Mouse (Mus musculus): ENCODE data around the gene Trim26. TPM values are rescaled to one million over a fixed set of nuclear protein-coding genes. Genes with fewer than 3 reads are reported as not detected.
A peak's percentile ranks its signal among the peaks of the same experiment; 100 is the strongest.
"Not testable (repeated sequence)": the region's sequence is repeated elsewhere in the genome, so short reads cannot be mapped to it uniquely, and the experiment has no call there.

The Trim26 gene
- polyA plus RNA-seq (2016; fragmentation: Nextera tagmentation; extraction: Ambion mirVana): 49.5 and 57.3 TPM in 2 replicates

DNA sequence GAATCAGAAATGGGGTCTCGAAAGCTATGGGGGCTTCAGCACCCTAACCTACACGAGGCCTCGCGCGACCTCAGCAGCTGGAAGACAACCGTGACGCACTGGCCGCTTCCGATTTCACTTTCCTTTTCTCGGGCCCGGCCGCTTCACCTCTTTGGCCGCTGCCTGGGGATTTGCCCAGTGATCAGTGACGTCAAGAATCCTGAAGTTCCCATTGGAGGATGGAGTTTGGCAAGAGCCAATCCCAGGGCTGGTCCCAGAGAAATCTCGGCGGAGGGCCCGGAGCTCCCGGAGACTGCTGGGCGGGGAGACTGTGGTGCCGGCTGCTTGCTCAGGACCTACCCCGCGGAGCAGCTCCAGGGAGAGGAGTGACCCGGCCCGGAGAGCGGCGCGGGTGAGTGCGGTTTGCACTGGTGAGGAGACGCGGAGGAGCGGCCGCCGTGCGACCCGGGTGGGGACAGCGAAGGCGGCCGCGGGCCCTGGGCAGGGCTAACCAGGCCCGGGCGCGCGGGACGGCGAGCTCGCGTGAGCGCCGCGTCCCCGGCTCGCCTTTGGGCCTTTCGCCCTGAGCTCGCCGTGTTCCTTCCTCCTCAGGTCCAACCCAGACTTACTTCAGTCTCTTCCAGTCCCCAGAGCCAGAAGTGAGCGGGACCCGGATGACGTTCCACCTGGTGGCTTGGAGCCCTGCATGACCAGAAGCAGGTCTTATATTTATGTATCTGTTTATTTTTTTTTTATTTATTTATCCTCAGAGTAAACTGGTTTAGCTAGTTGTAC is at the start of gene Trim26:
Gene Trim26 (plus strand): TSS at position 261 of the 774 bp plus-strand sequence.
- peak within 1 kb of the TSS; percentile 67 for H3K4me3 ChIP-seq (replicated peaks)
- H3K27ac ChIP-seq: peak within 1 kb of the TSS; percentile 97
- H3K4me1 ChIP-seq (replicated peaks): peaks cover 16% of the 10 kb centered on the region
- H3K9ac ChIP-seq (replicated peaks): peak within 1 kb of the TSS; percentile 87
- H3K36me3 ChIP-seq: 0 out of 2 replicates have a peak, but pooled peaks cover 3% of the 10 kb centered on the region
- 0 out of 2 replicates have a peak, but pooled peaks cover 4% of the 10 kb centered on the region for H3K27me3 ChIP-seq
- H3K4me2 ChIP-seq: peak within 1 kb of the TSS; percentile 62
- peak; percentile 99 for ATAC-seq (ENCODE audit: insufficient number of reproducible peaks, insufficient read depth, low FRiP score, low TSS enrichment, low read depth)
- no peaks in the 10 kb centered on the region for H3K9me3 ChIP-seq
- WGBS: under 1% methylated on average over 52 of the region's 58 CpGs

DNA sequence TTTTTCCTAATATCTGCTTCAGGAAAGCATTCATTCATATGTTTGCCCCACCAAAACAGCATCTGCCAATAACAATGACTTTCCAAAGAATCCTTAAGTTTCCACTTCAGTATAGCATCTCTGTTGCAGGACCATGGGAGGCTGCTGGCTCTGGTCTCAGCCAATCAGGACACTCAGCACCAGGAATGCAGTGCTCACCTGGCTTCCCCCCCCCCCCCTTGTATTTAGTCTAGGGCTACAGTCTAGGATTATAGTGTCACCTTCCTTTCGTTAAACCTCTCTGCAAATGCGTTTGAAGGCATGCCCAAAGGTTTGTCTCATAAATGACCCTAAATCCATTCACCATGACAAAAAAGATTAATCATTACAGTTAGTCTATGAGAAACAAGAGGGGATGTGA is 48.6 kb upstream of the Trim26 start:
- H3K27ac ChIP-seq: no peak overlapping the region
- 73% methylated on average over 2 of the region's 2 CpGs for WGBS

DNA sequence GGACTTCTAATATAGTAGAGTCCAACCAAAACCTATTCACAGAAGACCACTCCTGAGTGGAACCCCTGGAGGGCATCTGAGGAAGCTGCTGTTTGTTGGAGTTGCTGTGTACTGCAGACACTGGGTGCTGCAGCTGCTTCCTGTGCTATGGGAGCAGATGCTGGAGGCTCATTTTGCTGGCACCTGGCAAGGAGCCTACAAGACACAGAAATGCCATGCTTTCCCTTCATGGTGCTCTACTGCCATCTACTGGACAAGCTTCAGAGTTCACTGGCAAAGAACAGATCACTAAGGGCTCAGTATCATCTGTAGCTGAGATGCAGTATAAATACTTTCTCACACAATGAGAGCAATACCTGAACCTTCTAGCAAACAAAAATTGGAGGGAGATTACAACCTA is 48.1 kb upstream of the Trim26 start:
- H3K9ac ChIP-seq (replicated peaks); H3K4me2 ChIP-seq; H3K9me3 ChIP-seq; H3K4me3 ChIP-seq (replicated peaks); H3K4me1 ChIP-seq (replicated peaks); H3K27ac ChIP-seq; H3K27me3 ChIP-seq; H3K36me3 ChIP-seq: not testable (repeated sequence)
- peak; percentile 37; the same call in 1 of the 2 replicates for ATAC-seq (ENCODE audit: insufficient number of reproducible peaks, insufficient read depth, low FRiP score, low TSS enrichment, low read depth)

More for the DNA sequence above, 48.6 kb upstream of the Trim26 start:
- no peak for ATAC-seq (ENCODE audit: insufficient number of reproducible peaks, insufficient read depth, low FRiP score, low TSS enrichment, low read depth)
- no peaks in the 10 kb centered on the region for H3K27me3 ChIP-seq
- H3K9me3 ChIP-seq: no peaks in the 10 kb centered on the region
- no peak overlapping the region for H3K9ac ChIP-seq (replicated peaks)
- H3K36me3 ChIP-seq: no peaks in the 10 kb centered on the region
- no peak overlapping the region for H3K4me3 ChIP-seq (replicated peaks)
- H3K4me2 ChIP-seq: no peak overlapping the region
- no peaks in the 10 kb centered on the region for H3K4me1 ChIP-seq (replicated peaks)

DNA sequence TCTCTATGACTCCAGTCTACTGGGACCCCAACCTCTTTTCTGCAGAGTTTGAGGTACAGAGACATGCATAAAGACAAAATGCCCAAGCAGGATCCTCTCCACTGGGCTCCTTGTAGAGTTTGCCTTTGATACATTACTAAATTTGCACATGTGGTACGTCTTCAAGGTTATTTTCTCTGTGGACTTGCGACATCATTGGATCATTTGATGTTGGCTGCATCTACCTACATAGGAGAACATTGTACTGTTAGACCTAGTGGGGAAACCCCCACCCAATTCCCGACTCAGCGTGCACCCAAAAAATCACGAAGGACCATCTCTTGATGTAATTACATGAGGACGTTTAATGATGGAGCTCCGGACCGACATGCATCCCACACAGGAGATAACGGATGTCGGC is 37.4 kb upstream of the Trim26 start:
- no peak overlapping the region for H3K4me3 ChIP-seq (replicated peaks)
- H3K4me1 ChIP-seq (replicated peaks): no peaks in the 10 kb centered on the region
- no peak overlapping the region for H3K9ac ChIP-seq (replicated peaks)
- ATAC-seq (ENCODE audit: insufficient number of reproducible peaks, insufficient read depth, low FRiP score, low TSS enrichment, low read depth): no peak
- WGBS: 89% methylated on average over 10 of the region's 10 CpGs
- H3K4me2 ChIP-seq: no peak overlapping the region
- H3K27ac ChIP-seq: no peak overlapping the region
- no peaks in the 10 kb centered on the region for H3K36me3 ChIP-seq
- no peaks in the 10 kb centered on the region for H3K27me3 ChIP-seq
- no peaks in the 10 kb centered on the region for H3K9me3 ChIP-seq

DNA sequence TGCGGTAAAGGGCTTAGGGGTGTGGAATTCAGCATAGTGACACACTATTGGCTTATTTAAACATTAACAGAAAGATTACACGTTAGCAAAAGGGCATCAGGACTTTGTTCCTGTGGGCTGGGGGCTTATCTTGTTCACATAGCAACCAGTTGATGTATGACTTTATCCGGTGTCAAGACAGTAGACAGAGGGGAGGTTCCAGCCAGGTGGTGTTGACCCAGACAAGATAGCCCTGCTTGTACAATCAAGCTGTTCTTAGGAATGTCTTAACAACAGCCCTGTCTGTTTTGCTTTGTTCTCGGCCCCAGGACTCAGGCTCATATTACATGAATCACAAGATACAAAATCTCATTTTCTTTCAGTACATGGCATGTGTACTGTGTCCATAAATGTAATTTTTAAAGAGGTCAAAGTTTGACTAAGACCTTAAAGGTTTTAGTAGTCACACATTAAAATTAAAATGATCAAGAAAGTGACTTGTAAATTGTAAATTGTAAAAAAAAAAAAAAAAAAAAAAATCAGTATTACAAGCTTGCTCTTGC is 36.9 kb upstream of the Trim26 start:
- not testable (repeated sequence) for ATAC-seq (ENCODE audit: insufficient number of reproducible peaks, insufficient read depth, low FRiP score, low TSS enrichment, low read depth); H3K27me3 ChIP-seq; H3K4me1 ChIP-seq (replicated peaks); H3K27ac ChIP-seq; H3K4me2 ChIP-seq; H3K36me3 ChIP-seq; H3K9me3 ChIP-seq; H3K4me3 ChIP-seq (replicated peaks); H3K9ac ChIP-seq (replicated peaks)
- WGBS: 66% methylated on average over 4 of the region's 4 CpGs

DNA sequence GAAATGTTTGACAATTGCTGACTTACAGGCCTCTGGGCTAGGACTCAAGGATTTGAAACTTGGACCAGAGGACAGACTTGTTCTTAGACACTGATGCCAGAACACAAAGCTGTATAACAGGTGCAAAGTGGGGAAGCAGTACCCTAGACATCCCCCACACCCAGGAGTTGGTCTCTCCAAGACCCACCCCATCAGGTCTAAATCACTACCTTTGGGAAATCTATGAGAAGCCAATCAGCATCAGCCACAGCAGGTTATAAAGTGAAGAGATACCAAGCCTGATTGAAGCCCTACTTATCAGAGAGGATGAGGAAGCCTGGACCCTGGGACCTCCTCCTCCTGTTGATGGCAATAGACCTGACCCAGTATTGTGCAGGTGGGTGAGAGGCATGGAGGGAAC is 25.1 kb upstream of the Trim26 start, which contains the start of gene H2-M10.6:
Gene H2-M10.6 (plus strand): TSS at position 301 of the 400 bp plus-strand sequence.
- Histone ChIP-seq H3K4me2 (no peak within 1 kb of the TSS), H3K9ac (replicated peaks) (no peak within 1 kb of the TSS), H3K36me3 (no peaks in the 10 kb centered on the region), H3K4me3 (replicated peaks) (no peak within 1 kb of the TSS), H3K4me1 (replicated peaks) (no peaks in the 10 kb centered on the region), H3K9me3 (no peaks in the 10 kb centered on the region), H3K27me3 (no peaks in the 10 kb centered on the region), H3K27ac (no peak within 1 kb of the TSS)
- ATAC-seq (ENCODE audit: insufficient number of reproducible peaks, insufficient read depth, low FRiP score, low TSS enrichment, low read depth): no peak

DNA sequence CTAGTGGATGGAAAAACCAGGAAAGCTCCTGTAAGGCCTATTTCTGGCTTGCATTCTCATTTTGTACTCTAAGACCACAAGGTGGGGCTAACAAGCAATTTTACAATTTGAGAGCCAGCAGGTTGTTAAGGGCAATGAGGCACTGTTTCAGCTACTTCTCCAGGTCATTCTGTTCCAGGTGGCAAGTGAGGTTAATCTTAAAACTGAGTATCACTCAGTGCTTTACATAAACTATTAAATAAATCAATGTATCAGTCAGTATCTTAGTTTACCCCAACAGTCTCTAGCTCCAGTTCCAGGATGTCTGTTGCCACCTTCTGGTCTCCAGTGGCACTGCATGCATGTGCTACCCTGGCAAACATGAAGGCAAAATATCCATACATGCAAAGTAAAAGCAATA is 12.9 kb upstream of the Trim26 start:
- Histone ChIP-seq H3K4me3 (replicated peaks) (no peak overlapping the region), H3K9ac (replicated peaks) (no peak overlapping the region), H3K27me3 (peaks cover 7% of the 10 kb centered on the region), H3K4me1 (replicated peaks) (no peaks in the 10 kb centered on the region), H3K36me3 (no peaks in the 10 kb centered on the region), H3K9me3 (no peaks in the 10 kb centered on the region), H3K4me2 (no peak overlapping the region), H3K27ac (no peak overlapping the region)
- no peak for ATAC-seq (ENCODE audit: insufficient number of reproducible peaks, insufficient read depth, low FRiP score, low TSS enrichment, low read depth)

DNA sequence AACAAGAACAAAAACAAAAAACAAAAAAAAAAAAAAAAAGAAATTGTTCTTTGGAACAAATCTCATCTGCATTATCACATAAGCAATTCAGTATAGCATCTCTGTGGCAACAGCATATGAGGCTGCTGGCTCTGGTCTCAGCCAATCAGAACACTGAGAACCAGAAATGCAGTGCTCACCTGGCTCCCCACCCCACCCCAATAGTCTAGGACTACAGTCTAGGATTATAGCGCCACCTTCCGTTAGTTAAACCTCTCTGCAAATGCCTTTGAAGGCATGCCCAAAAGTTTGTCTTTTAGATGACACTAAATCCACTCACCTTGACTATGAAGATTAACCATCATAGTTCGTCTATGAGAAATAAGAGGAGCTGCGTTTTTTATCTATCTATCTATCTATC is 11.4 kb upstream of the Trim26 start:
- 35% methylated on average over 4 of the region's 4 CpGs for WGBS
- ATAC-seq (ENCODE audit: insufficient number of reproducible peaks, insufficient read depth, low FRiP score, low TSS enrichment, low read depth): no peak
- no peak overlapping the region for H3K4me3 ChIP-seq (replicated peaks)

DNA sequence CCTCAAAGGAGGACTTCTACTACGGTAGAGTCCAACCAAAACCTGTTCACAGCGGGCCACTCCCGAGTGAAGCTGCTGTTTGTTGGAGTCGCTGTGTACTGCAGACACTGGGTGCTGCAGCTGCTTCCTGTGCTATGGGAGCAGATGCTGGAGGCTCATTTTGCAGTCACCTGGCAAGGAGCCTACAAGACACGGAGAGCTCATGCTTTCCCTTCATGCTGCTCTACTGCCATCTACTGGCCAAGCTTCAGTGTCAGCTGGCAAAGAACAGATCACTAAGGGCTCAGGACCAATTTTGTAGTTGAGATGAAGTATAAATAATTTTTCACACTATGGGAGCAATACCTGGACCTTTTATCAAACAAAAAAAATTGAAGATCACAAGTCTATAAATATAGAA is 10.9 kb upstream of the Trim26 start:
- not testable (repeated sequence) for H3K4me2 ChIP-seq; H3K9ac ChIP-seq (replicated peaks); H3K27me3 ChIP-seq; H3K36me3 ChIP-seq; H3K27ac ChIP-seq; H3K4me3 ChIP-seq (replicated peaks); H3K9me3 ChIP-seq; H3K4me1 ChIP-seq (replicated peaks)
- ATAC-seq (ENCODE audit: insufficient number of reproducible peaks, insufficient read depth, low FRiP score, low TSS enrichment, low read depth): peak; percentile 68
- WGBS: 19% methylated on average over 5 of the region's 5 CpGs

More for the DNA sequence above, 11.4 kb upstream of the Trim26 start:
- Histone ChIP-seq H3K27me3 (peaks cover 5% of the 10 kb centered on the region), H3K4me1 (replicated peaks) (no peaks in the 10 kb centered on the region), H3K9me3 (no peaks in the 10 kb centered on the region), H3K4me2 (no peak overlapping the region), H3K36me3 (no peaks in the 10 kb centered on the region), H3K9ac (replicated peaks) (no peak overlapping the region), H3K27ac (no peak overlapping the region)

DNA sequence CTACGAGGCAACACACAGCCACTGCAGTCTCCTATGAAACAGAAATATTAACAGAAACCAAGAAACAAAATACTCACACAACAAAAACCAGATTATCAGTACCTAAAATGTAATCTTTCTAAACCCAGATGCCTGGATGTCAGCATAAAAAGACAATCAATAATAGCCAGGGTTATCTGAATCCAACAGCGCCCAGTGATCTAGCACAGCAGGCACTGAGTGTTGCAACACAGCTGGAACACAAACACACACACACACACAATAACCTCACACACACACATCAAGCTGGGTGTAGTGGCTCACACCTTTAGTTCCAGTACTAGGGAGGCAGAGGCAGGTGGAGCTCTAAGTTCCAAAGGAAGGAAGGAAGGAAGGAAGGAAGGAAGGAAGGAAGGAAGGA is 8.4 kb upstream of the Trim26 start:
- Histone ChIP-seq H3K27ac (no peak overlapping the region), H3K9ac (replicated peaks) (no peak overlapping the region), H3K27me3 (peaks cover 9% of the 10 kb centered on the region), H3K4me1 (replicated peaks) (no peaks in the 10 kb centered on the region), H3K36me3 (no peaks in the 10 kb centered on the region), H3K4me2 (no peak overlapping the region), H3K4me3 (replicated peaks) (no peak overlapping the region), H3K9me3 (no peaks in the 10 kb centered on the region)
- ATAC-seq (ENCODE audit: insufficient number of reproducible peaks, insufficient read depth, low FRiP score, low TSS enrichment, low read depth): no peak
- WGBS: 86% methylated on average over 2 of the region's 2 CpGs

DNA sequence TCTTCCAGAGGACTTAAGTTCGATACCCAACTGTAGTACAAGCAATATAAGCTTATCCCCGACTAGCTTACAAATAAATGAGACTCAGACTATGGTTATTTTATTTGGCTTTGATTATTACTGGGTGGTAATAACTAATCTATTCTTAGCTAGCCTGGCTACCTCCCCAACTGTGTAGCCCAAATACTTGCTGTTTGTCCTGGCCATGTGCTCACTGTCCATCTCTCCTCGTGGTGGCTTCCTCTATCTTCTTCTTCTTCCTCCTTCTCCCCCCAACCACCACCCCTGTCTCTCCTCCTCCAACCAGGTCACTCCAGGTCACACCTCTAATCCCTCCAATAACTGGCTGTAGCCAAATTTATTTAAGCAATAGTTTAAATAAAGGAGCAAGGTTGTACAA is 6.5 kb upstream of the Trim26 start:
- Histone ChIP-seq H3K4me2 (no peak overlapping the region), H3K4me1 (replicated peaks) (no peaks in the 10 kb centered on the region), H3K36me3 (no peaks in the 10 kb centered on the region), H3K27ac (no peak overlapping the region), H3K9me3 (no peaks in the 10 kb centered on the region), H3K9ac (replicated peaks) (no peak overlapping the region), H3K4me3 (replicated peaks) (no peak overlapping the region), H3K27me3 (peaks cover 9% of the 10 kb centered on the region)
- WGBS: 76% methylated on average over 3 of the region's 3 CpGs
- ATAC-seq (ENCODE audit: insufficient number of reproducible peaks, insufficient read depth, low FRiP score, low TSS enrichment, low read depth): no peak

DNA sequence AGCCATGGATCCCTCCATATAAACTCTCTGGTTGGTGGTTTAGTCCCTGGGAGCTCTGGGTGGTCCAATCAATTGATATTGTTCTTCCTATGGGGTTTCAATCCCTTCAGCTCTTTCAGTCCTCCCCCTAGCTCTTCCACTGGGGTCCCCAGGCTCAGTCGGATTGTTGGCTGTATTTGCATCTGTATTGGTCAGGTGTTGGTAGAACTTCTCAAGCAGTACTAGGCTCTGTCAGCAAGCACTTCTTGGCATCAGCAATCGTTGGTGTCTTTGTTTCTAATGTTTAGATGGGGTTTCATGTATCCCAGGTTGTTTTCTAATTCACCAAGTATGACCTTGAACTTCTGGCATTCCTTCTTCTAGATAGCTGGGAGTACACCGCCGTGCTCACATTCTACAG is 4.2 kb upstream of the Trim26 start:
- Histone ChIP-seq H3K27ac (no peak overlapping the region), H3K27me3 (peaks cover 9% of the 10 kb centered on the region; the same call in 1 of the 2 replicates), H3K9me3 (no peaks in the 10 kb centered on the region), H3K4me3 (replicated peaks) (no peak overlapping the region), H3K4me1 (replicated peaks) (peaks cover 8% of the 10 kb centered on the region), H3K36me3 (no peaks in the 10 kb centered on the region), H3K4me2 (no peak overlapping the region), H3K9ac (replicated peaks) (no peak overlapping the region)
- ATAC-seq (ENCODE audit: insufficient number of reproducible peaks, insufficient read depth, low FRiP score, low TSS enrichment, low read depth): no peak
- WGBS: 57% methylated on average over 4 of the region's 4 CpGs
